Mouse (Mus musculus) forebrain, postnatal 0 days (tissue): ENCODE data around the gene Ggct. TPM values are rescaled to one million over a fixed set of nuclear protein-coding genes. Genes with fewer than 3 reads are reported as not detected.
A peak's percentile ranks its signal among the peaks of the same experiment; 100 is the strongest.

Source experiments
- ATAC-seq: fragments of 200-750 bp; cut with Nextera tagmentation; 2 replicates; pipeline ENCODE4 v1.8.0; 2017; ENCODE audit warnings: mild to moderate bottlenecking, moderate library complexity
- DNase-seq: peaks from one replicate; pipeline ENCODE4 v3.0.0-alpha.2; 2015
- H3K27ac ChIP-seq: fragments of 300-500 bp; sonication (generic); 2 replicates; pipeline ENCODE4 v1.5.1; 2014; ENCODE audit warnings: low read depth, mild to moderate bottlenecking, antibody characterized with exemption, low read length, moderate library complexity, mixed read lengths
- H3K27me3 ChIP-seq: fragments of 300-500 bp; sonication (generic); 2 replicates; pipeline ENCODE4 v1.6.1; 2014; ENCODE audit warnings: mild to moderate bottlenecking, low read length, mixed read lengths; ENCODE audit not compliant: insufficient read depth
- H3K36me3 ChIP-seq: fragments of 300-500 bp; sonication (generic); 2 replicates; pipeline ENCODE4 v1.6.1; 2014; ENCODE audit warnings: mild to moderate bottlenecking, moderate library complexity; ENCODE audit not compliant: insufficient read depth
- H3K4me1 ChIP-seq: fragments of 300-500 bp; sonication (generic); 2 replicates; pipeline ENCODE4 v1.6.1; 2014; ENCODE audit warnings: antibody characterized with exemption; ENCODE audit not compliant: insufficient read depth
- H3K4me2 ChIP-seq: fragments of 300-500 bp; sonication (generic); 2 replicates; pipeline ENCODE4 v1.6.1; 2014; ENCODE audit warnings: low read depth, mild to moderate bottlenecking, moderate library complexity
- H3K4me3 ChIP-seq: fragments of 300-500 bp; sonication (generic); 2 replicates; pipeline ENCODE4 v1.5.1; 2014; ENCODE audit warnings: low read depth, low read length, mixed read lengths
- H3K9ac ChIP-seq: fragments of 300-500 bp; sonication (generic); 2 replicates; pipeline ENCODE4 v1.6.1; 2014; ENCODE audit warnings: mild to moderate bottlenecking
- H3K9me3 ChIP-seq: fragments of 300-500 bp; sonication (generic); 2 replicates; pipeline ENCODE4 v1.6.1; 2016; ENCODE audit warnings: low read length
- CTCF ChIP-seq: sonication (generic); IDR thresholded peaks from 2 replicates; pipeline ENCODE4 v1.5.1; 2016; ENCODE audit warnings: antibody characterized with exemption, control low read depth, low read depth
- WGBS: fragments of 180-500 bp; shearing (Covaris S2); extraction: QIAGEN DNeasy Blood & Tissue Kit; methylation state at CpG from one replicate; pipeline ENCODE4 v1.1.7; 2014; 5-methylcytosine and 5-hydroxymethylcytosine counted together
- polyA plus RNA-seq: library from polyadenylated mRNA; unstranded; fragments of >200 nt; fragmentation: Nextera tagmentation; extraction: Ambion mirVana; gene quantifications from 2 replicates; pipeline ENCODE4 v1.2.1, GENCODE M21; 2015
- total RNA-seq: library from RNA; depleted of rRNA; stranded (reverse); fragments of >200 nt; gene quantifications from 2 replicates; pipeline ENCODE4 v1.2.3, GENCODE M21; 2014; rRNA removed

Gene Ggct
- 2.8 and 3.7 TPM in 2 replicates for total RNA-seq
- 22.2 and 26.6 TPM in 2 replicates for polyA plus RNA-seq

DNA sequence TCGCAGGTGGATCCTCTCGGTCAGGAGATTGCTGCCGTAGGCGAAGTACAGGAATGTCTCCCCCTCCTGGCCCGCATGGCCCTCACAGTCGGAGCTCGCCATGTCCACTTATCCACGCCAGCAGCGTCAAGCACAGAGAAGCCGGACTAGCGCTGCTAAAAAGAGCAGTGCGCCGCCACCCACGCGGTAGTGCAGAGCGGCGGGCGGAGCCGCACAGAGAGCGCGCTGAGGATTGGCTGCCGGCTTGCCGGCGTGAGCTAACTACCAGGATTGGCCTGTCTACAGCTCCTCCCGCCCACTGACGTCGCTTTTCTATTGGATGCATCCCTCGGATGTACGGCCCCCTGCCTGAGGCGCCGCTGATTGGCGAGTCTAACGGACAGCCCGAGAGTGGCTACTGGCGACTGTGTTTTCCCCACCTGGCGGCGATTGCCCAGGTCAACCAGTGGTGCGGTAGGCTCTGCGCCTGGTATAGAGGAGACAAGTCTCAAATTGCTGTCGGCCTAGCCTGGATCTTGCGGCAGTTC is at the start of gene Ggct:
Gene Ggct, minus strand, starts transcription at position 217 of the 527 bp plus-strand sequence.
- WGBS = 2% methylated on average over 41 of the region's 41 CpGs
- Histone ChIP-seq H3K9me3 (no peaks in the 10 kb centered on the region), H3K4me3 (peak within 1 kb of the TSS; percentile 60), H3K27ac (no peak within 1 kb of the TSS), H3K4me1 (0 out of 2 replicates have a peak, but pooled peaks cover 4% of the 10 kb centered on the region), H3K4me2 (peak within 1 kb of the TSS; percentile 88), H3K9ac (peak within 1 kb of the TSS; percentile 63), H3K36me3 (no peaks in the 10 kb centered on the region), H3K27me3 (0 out of 2 replicates have a peak, but pooled peaks cover 4% of the 10 kb centered on the region)
- peak; percentile 97 for DNase-seq
- TF ChIP-seq CTCF = peak; percentile 75
- peak; percentile 100 for ATAC-seq

DNA sequence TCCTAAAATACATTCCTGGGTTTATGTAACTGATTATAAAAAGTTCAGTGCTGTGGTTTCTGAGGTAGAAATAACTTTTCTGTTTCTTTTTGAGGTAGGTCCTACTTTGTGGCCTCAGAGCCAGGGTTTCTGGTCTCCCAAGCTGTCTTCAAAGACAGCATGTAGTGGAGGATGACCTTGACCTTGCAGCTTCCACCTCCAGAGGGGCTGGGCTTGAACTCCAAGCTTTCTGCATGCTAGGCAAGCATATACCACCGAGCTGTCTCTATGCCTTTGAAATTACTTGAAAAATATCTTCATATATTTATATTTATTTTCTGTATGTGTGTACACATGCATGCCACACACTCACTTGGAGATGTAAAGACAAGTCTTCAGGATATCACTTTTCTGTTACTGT is 47.3 kb upstream of the Ggct start:
- DNase-seq (no peak), ATAC-seq (no peak)
- no peaks in the 10 kb centered on the region for H3K36me3 ChIP-seq
- no peak overlapping the region for H3K4me3 ChIP-seq
- H3K4me1 ChIP-seq = 0 out of 2 replicates have a peak, but pooled peaks cover 7% of the 10 kb centered on the region
- H3K9ac ChIP-seq = no peak overlapping the region
- no peak overlapping the region for H3K4me2 ChIP-seq
- H3K9me3 ChIP-seq = no peaks in the 10 kb centered on the region
- no peaks in the 10 kb centered on the region for H3K27me3 ChIP-seq
- TF ChIP-seq CTCF = no peak
- 78% methylated on average over 1 of the region's 1 CpGs for WGBS
- H3K27ac ChIP-seq = no peak overlapping the region

DNA sequence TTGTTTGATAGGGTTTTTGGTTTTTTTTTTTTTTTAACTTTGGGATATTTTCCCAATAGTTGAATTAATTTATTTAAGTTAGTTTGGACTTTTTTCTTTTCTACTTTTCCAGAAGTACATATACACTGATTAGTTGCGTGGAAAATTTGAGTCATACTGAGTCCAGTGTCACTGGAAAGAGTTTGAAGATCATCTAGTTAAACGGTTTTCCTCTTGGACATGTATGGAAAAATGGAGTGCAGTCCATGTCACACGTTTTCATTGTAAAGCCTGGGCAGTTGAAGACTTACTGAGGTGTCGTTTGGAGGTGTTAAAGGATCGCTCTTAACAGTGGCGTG is 46.7 kb upstream of the Ggct start:
- H3K4me1 ChIP-seq = 0 out of 2 replicates have a peak, but pooled peaks cover 7% of the 10 kb centered on the region
- H3K9me3 ChIP-seq = no peaks in the 10 kb centered on the region
- no peak for DNase-seq
- H3K27ac ChIP-seq = no peak overlapping the region
- no peaks in the 10 kb centered on the region for H3K36me3 ChIP-seq
- peak overlapping the region; percentile 91; the same call in 1 of the 2 replicates for H3K4me3 ChIP-seq
- ATAC-seq = no peak
- WGBS = 74% methylated on average over 6 of the region's 6 CpGs
- H3K9ac ChIP-seq = peak overlapping the region; percentile 97; the same call in 1 of the 2 replicates
- H3K27me3 ChIP-seq = no peaks in the 10 kb centered on the region
- TF ChIP-seq CTCF = no peak
- peak overlapping the region; percentile 77 for H3K4me2 ChIP-seq

DNA sequence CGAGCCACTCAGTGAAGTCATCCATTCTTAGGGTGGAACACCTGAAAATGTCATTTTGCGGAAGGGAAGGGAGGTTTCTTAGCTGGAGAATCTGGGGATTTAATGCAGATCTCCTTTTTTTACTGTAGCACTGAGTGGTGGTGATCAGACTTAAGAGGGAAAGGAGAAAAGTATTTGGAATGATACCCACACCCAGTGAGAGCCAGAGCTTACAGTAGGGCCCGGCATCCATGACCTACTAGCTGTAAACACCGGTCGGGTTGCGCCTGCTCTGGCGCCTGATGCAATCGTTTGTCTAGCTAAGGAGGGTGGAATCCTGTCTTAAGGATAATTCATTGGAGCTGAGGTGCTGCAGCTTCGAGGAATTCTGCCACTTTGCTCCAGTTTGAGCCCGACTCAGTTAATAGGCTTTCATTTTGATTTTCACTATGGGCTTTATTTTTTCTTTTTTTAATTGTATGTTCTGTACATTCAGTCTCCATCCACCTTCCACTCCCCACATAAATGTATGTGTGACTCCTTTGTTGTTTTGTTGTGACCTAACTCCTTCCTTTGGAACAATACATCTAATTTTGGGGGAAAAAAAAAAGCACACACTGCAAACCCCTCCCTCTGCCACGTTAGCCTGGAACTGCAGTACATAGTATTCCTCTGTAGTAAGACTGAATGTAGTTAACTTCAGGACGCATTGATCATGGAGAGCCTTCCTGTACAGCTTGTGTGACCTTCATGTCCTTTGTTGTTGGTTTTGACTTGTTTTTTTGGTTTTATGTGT is 46.1 kb upstream of the Ggct start:
- H3K27ac ChIP-seq = peak overlapping the region; percentile 98
- 0 out of 2 replicates have a peak, but pooled peaks cover 7% of the 10 kb centered on the region for H3K4me1 ChIP-seq
- H3K27me3 ChIP-seq = no peaks in the 10 kb centered on the region
- peak overlapping the region; percentile 77 for H3K4me2 ChIP-seq
- 2% methylated on average over 12 of the region's 12 CpGs for WGBS
- no peaks in the 10 kb centered on the region for H3K36me3 ChIP-seq
- 0 out of 2 replicates have a peak, but pooled peaks have one; percentile 9 for TF ChIP-seq CTCF
- H3K4me3 ChIP-seq = peak overlapping the region; percentile 91
- DNase-seq = peak; percentile 53
- ATAC-seq = no peak; the same call in 1 of the 2 replicates
- peak overlapping the region; percentile 97 for H3K9ac ChIP-seq
- H3K9me3 ChIP-seq = no peaks in the 10 kb centered on the region

GRCm38 (mm10) chr6:55037799-55038670 is 45.3 kb upstream of the Ggct start, which contains the start of gene Gars:
Gene Gars (plus strand): TSS chr6:55038007.
- H3K4me3 ChIP-seq = peak within 1 kb of the TSS; percentile 91
- H3K27me3 ChIP-seq = no peaks in the 10 kb centered on the region
- H3K9ac ChIP-seq = peak within 1 kb of the TSS; percentile 97
- DNase-seq (peak; percentile 94), ATAC-seq (peak; percentile 98)
- H3K27ac ChIP-seq = peak within 1 kb of the TSS; percentile 98
- H3K4me1 ChIP-seq = 0 out of 2 replicates have a peak, but pooled peaks cover 7% of the 10 kb centered on the region
- H3K9me3 ChIP-seq = no peaks in the 10 kb centered on the region
- H3K36me3 ChIP-seq = no peaks in the 10 kb centered on the region
- under 1% methylated on average over 79 of the region's 87 CpGs for WGBS
- peak within 1 kb of the TSS; percentile 77 for H3K4me2 ChIP-seq
- TF ChIP-seq CTCF = peak; percentile 46

- H3K9ac ChIP-seq = no peak overlapping the region
These were observed 44.0 kb upstream of the Ggct start for GRCm38 (mm10) chr6:55036731-55037130.

More at GRCm38 (mm10) chr6:55036731-55037130, 44.0 kb upstream of the Ggct start:
- Histone ChIP-seq H3K4me3 (no peak overlapping the region), H3K27ac (no peak overlapping the region), H3K4me2 (no peak overlapping the region), H3K36me3 (no peaks in the 10 kb centered on the region), H3K27me3 (no peaks in the 10 kb centered on the region), H3K4me1 (0 out of 2 replicates have a peak, but pooled peaks cover 7% of the 10 kb centered on the region), H3K9me3 (no peaks in the 10 kb centered on the region)
- DNase-seq (no peak), ATAC-seq (no peak)
- WGBS = 90% methylated on average over 4 of the region's 4 CpGs
- TF ChIP-seq CTCF = no peak
